Mouse (Mus musculus) CH12.LX (cell line): ENCODE results near the gene Irf2. TPM values are rescaled to one million over a fixed set of nuclear protein-coding genes. Genes with fewer than 3 reads are reported as not detected.

Experiments
- DNase-seq: peaks from one replicate; pipeline ENCODE4 v3.0.0-alpha.2; 2013; ENCODE audit errors: extremely low read depth
- H3K27ac ChIP-seq: 2 replicates; pipeline ENCODE4 v1.5.1; 2012; ENCODE audit warnings: low read depth, mild to moderate bottlenecking, control low read depth, moderate library complexity; ENCODE audit not compliant: insufficient read depth
- H3K27me3 ChIP-seq: replicated peaks from 2 replicates; pipeline ENCODE3; 2012; ENCODE audit warnings: inconsistent platforms
- H3K36me3 ChIP-seq, 2 experiments: replicated peaks in 1 of 2; 2 replicates each; pipeline versions ENCODE3 to v1.6.1; 2012; ENCODE audit warnings: inconsistent platforms in 1 of 2, low read length in 1 of 2, mild to moderate bottlenecking in 1 of 2, mixed read lengths in 1 of 2, moderate library complexity in 1 of 2; ENCODE audit not compliant: control insufficient read depth in 1 of 2, insufficient read depth in 1 of 2
- H3K4me1 ChIP-seq, 2 experiments: 2 replicates each; pipeline ENCODE4 v1.6.1; 2012; ENCODE audit warnings: inconsistent platforms in 1 of 2, moderate library complexity in 1 of 2; ENCODE audit not compliant: insufficient read depth in 2 of 2, control insufficient read depth in 1 of 2
- H3K4me2 ChIP-seq: 2 replicates; pipeline ENCODE4 v1.6.1; 2012; ENCODE audit warnings: low read depth, mild to moderate bottlenecking, control low read depth; ENCODE audit not compliant: poor library complexity, insufficient read depth, severe bottlenecking
- H3K4me3 ChIP-seq, 3 experiments: fragments of 150-350 bp in 1 of 3; sonication (generic) in 1 of 3; replicated peaks in 1 of 3; 2 replicates each; pipeline versions ENCODE3 to v1.5.1; 2011 to 2012; ENCODE audit warnings: low read depth in 2 of 3, low read length in 2 of 3, mild to moderate bottlenecking in 2 of 3, moderate library complexity in 2 of 3, control low read depth in 1 of 3, improper control_type of control experiment in 1 of 3, inconsistent platforms in 1 of 3, mixed read lengths in 1 of 3; ENCODE audit not compliant: poor library complexity in 1 of 3
- H3K79me2 ChIP-seq: replicated peaks from 2 replicates; pipeline ENCODE4 v1.6.1; 2012; ENCODE audit warnings: mild to moderate bottlenecking, moderate library complexity; ENCODE audit not compliant: control insufficient read depth, poor library complexity, insufficient read depth, severe bottlenecking; ENCODE audit errors: extremely low read depth
- H3K9ac ChIP-seq: 2 replicates; pipeline ENCODE4 v1.6.1; 2012; ENCODE audit warnings: low read depth, mild to moderate bottlenecking, control low read depth, moderate library complexity; ENCODE audit not compliant: insufficient read depth
- H3K9me3 ChIP-seq: replicated peaks from 2 replicates; pipeline ENCODE3; 2012; ENCODE audit warnings: low read length, inconsistent platforms, mixed read lengths
- CHD1 ChIP-seq: IDR thresholded peaks from 2 replicates; pipeline ENCODE4 v1.6.1; 2012; ENCODE audit warnings: low read depth, low read length, improper control_type of control experiment, inconsistent platforms
- CHD2 ChIP-seq: IDR thresholded peaks from 2 replicates; pipeline ENCODE4 v1.6.1; 2011; ENCODE audit warnings: low read length, improper control_type of control experiment
- E2F4 ChIP-seq: IDR thresholded peaks from 2 replicates; pipeline ENCODE4 v1.6.1; 2011; ENCODE audit warnings: low read depth, low read length, improper control_type of control experiment; ENCODE audit not compliant: insufficient replicate concordance
- ETS1 ChIP-seq: conservative IDR thresholded peaks from 2 replicates; pipeline ENCODE4 v1.6.1; 2012; ENCODE audit warnings: low read depth, mild to moderate bottlenecking, inconsistent platforms, low read length, improper control_type of control experiment, moderate library complexity
- GABPA ChIP-seq: IDR thresholded peaks from 2 replicates; pipeline ENCODE4 v1.6.1; 2012; ENCODE audit warnings: low read depth, low read length, improper control_type of control experiment, inconsistent platforms; ENCODE audit not compliant: insufficient replicate concordance
- HCFC1 ChIP-seq: IDR thresholded peaks from 2 replicates; pipeline ENCODE4 v1.6.1; 2012; ENCODE audit warnings: low read depth, mild to moderate bottlenecking, inconsistent platforms, low read length, improper control_type of control experiment
- JUN ChIP-seq: IDR thresholded peaks from 2 replicates; pipeline ENCODE4 v1.6.1; 2011; ENCODE audit warnings: low read depth, mild to moderate bottlenecking, low read length, improper control_type of control experiment, moderate library complexity; ENCODE audit not compliant: insufficient read depth
- KAT2A ChIP-seq: IDR thresholded peaks from 2 replicates; pipeline ENCODE4 v1.6.1; 2012; ENCODE audit warnings: low read length, improper control_type of control experiment, inconsistent platforms; ENCODE audit not compliant: insufficient replicate concordance
- MAFK ChIP-seq: IDR thresholded peaks from 2 replicates; pipeline ENCODE4 v1.6.1; 2011; ENCODE audit warnings: low read length, improper control_type of control experiment; ENCODE audit not compliant: insufficient replicate concordance
- MAZ ChIP-seq: IDR thresholded peaks from 2 replicates; pipeline ENCODE4 v1.6.1; 2012; ENCODE audit warnings: low read depth, mild to moderate bottlenecking, inconsistent platforms, low read length, improper control_type of control experiment, moderate library complexity
- MEF2A ChIP-seq: IDR thresholded peaks from 2 replicates; pipeline ENCODE4 v1.6.1; 2014; ENCODE audit warnings: low read depth, mild to moderate bottlenecking, inconsistent platforms, low read length, improper control_type of control experiment, borderline replicate concordance
- MYC ChIP-seq: IDR thresholded peaks from 2 replicates; pipeline ENCODE4 v1.6.1; 2011; ENCODE audit warnings: low read depth, mild to moderate bottlenecking, improper control_type of control experiment, low read length
- NELFE ChIP-seq: IDR thresholded peaks from 2 replicates; pipeline ENCODE4 v1.6.1; 2011; ENCODE audit warnings: low read depth, low read length, improper control_type of control experiment
- NRF1 ChIP-seq: IDR thresholded peaks from 2 replicates; pipeline ENCODE4 v1.6.1; 2014; ENCODE audit warnings: low read depth, mild to moderate bottlenecking, inconsistent platforms, low read length, improper control_type of control experiment, moderate library complexity
- POLR2AphosphoS2 ChIP-seq: IDR thresholded peaks from 2 replicates; pipeline ENCODE4 v1.6.1; 2011; ENCODE audit warnings: low read depth, low read length, improper control_type of control experiment
- RAD21 ChIP-seq: IDR thresholded peaks from 2 replicates; pipeline ENCODE4 v1.6.1; 2011; ENCODE audit warnings: low read depth, mild to moderate bottlenecking, low read length, improper control_type of control experiment, moderate library complexity
- RCOR1 ChIP-seq: conservative IDR thresholded peaks from 2 replicates; pipeline ENCODE4 v1.6.1; 2012; ENCODE audit warnings: low read depth, mild to moderate bottlenecking, inconsistent platforms, low read length, improper control_type of control experiment
- TCF12 ChIP-seq: IDR thresholded peaks from 2 replicates; pipeline ENCODE4 v1.6.1; 2014; ENCODE audit warnings: low read depth, mild to moderate bottlenecking, inconsistent platforms, low read length, improper control_type of control experiment
- UBTF ChIP-seq: IDR thresholded peaks from 2 replicates; pipeline ENCODE4 v1.6.1; 2012; ENCODE audit warnings: low read depth, mild to moderate bottlenecking, inconsistent platforms, low read length, improper control_type of control experiment, moderate library complexity
- USF2 ChIP-seq: conservative IDR thresholded peaks from 2 replicates; pipeline ENCODE4 v1.6.1; 2011; ENCODE audit warnings: low read depth, low read length, improper control_type of control experiment
- ZC3H11A ChIP-seq: IDR thresholded peaks from 2 replicates; pipeline ENCODE4 v1.6.1; 2012; ENCODE audit warnings: low read depth, mild to moderate bottlenecking, inconsistent platforms, low read length, improper control_type of control experiment
- ZNF384 ChIP-seq: IDR thresholded peaks from 2 replicates; pipeline ENCODE4 v1.6.1; 2012; ENCODE audit warnings: low read depth, low read length, improper control_type of control experiment, inconsistent platforms
- dilution Hi-C: fragments of 300-500 bp; cut with MboI; formaldehyde crosslinking; loops from 2 replicates; pipeline ENCODE4 v1.14.3; 2020; ENCODE audit warnings: low sequenced_read_pairs; ENCODE audit not compliant: extremely low pct_unique_long_range_greater_than_20kb, extremely low pct_ligation_motif_present
- in situ Hi-C: fragments of 300-500 bp; cut with MboI; formaldehyde crosslinking; loops from 3 replicates; pipeline ENCODE4 v1.14.3; 2019; ENCODE audit warnings: low sequenced_read_pairs, low pct_ligation_motif_present, low pct_unique_long_range_greater_than_20kb, mixed read lengths
- polyA plus RNA-seq: library from polyadenylated mRNA; unstranded; fragments of >175 nt; gene quantifications from 2 replicates; pipeline ENCODE4 v1.2.1, GENCODE M21; 2012; ENCODE audit warnings: low read depth; ENCODE audit not compliant: insufficient read length
- total RNA-seq, 2 experiments: library from RNA; depleted of rRNA; stranded (reverse); fragments of 300-350 nt in 1 of 2; fragments of >200 nt in 1 of 2; gene quantifications; 2 replicates each; pipeline ENCODE4 v1.2.3; 2012 to 2014

Irf2 gene
- total and polyA plus RNA-seq, 3 experiments = 7.1 to 37.4 (median 10.2) TPM

GRCm38 (mm10) chr8:46886216-46886615 is 146.7 kb downstream of the Irf2 start:
- no peak for TF ChIP-seq ETS1
- no peak for TF ChIP-seq POLR2AphosphoS2
- TF ChIP-seq, all 38 proteins: peak for 0
- no peaks in the 10 kb centered on the region for H3K79me2 ChIP-seq
- H3K4me1 ChIP-seq = peaks cover 6 to 22% of the 10 kb centered on the region in 2 experiments
- no peak overlapping the region for H3K9ac ChIP-seq
- in situ Hi-C loops (no loop called here), dilution Hi-C loops (no loop called here)
- no peak overlapping the region for H3K27ac ChIP-seq
- H3K9me3 ChIP-seq = peaks cover 3% of the 10 kb centered on the region
- no peak for DNase-seq
- H3K4me3 ChIP-seq = no peak overlapping the region
- no peaks in the 10 kb centered on the region for H3K27me3 ChIP-seq
- no peaks in the 10 kb centered on the region for H3K36me3 ChIP-seq
- no peak overlapping the region for H3K4me2 ChIP-seq

- in situ Hi-C loops = no loop called here
Measured at GRCm38 (mm10) chr8:46887396-46887795, 147.9 kb downstream of the Irf2 start.

DNA sequence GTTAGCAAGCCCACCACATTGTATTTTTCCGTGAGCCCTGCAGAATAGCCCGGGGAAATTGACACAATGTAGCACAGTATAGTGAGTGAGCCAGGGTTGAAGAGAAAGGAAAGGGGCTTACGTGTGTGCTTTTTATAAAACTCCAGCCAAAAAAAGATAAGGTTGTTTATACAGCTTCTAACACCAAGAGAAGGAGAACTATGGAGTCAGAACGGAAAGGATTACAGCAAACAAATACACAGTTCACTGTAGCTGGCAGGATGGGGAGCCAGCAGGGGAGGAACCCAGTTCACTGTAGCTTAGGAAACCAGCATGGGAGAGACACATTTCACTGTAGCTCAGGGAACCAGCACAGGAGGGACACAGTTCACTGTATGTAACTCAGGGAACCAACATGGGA is 149.0 kb downstream of the Irf2 start:
- Histone ChIP-seq H3K79me2 (no peaks in the 10 kb centered on the region), H3K27ac (no peak overlapping the region), H3K36me3 (no peaks in the 10 kb centered on the region), H3K27me3 (no peaks in the 10 kb centered on the region), H3K9me3 (peaks cover 3% of the 10 kb centered on the region), H3K4me1 (peaks cover 6 to 17% of the 10 kb centered on the region in 2 experiments), H3K4me2 (no peak overlapping the region), H3K4me3 (no peak overlapping the region), H3K9ac (no peak overlapping the region)
- no peak for DNase-seq
- TF ChIP-seq NELFE (no peak), NRF1 (no peak), HCFC1 (no peak), KAT2A (no peak), UBTF (no peak), CHD1 (no peak), MAZ (no peak), ZNF384 (no peak), RAD21 (no peak), CHD2 (no peak), USF2 (no peak), RCOR1 (no peak), MYC (no peak), GABPA (no peak), ZC3H11A (no peak), MAFK (no peak)
- dilution Hi-C loops (no loop called here), in situ Hi-C loops (no loop called here)

More at GRCm38 (mm10) chr8:46887396-46887795, 147.9 kb downstream of the Irf2 start:
- Histone ChIP-seq H3K9me3 (peaks cover 3% of the 10 kb centered on the region), H3K4me1 (peaks cover 6 to 17% of the 10 kb centered on the region in 2 experiments)
- no peak for TF ChIP-seq MEF2A
- TF ChIP-seq MAFK = no peak
- TF ChIP-seq E2F4 = no peak
- no peak for TF ChIP-seq MYC
- TF ChIP-seq KAT2A = no peak
- no peak for TF ChIP-seq JUN
- no peak for TF ChIP-seq TCF12
- TF ChIP-seq CHD2 = 0 out of 2 replicates have a peak, but pooled peaks have one; percentile 27
- TF ChIP-seq, all 38 proteins: peak for 1
- no peaks in the 10 kb centered on the region for H3K27me3 ChIP-seq
- no peak overlapping the region for H3K27ac ChIP-seq
- peak overlapping the region; percentile 34; the same call in 1 of the 2 replicates for H3K4me2 ChIP-seq
- H3K36me3 ChIP-seq = no peaks in the 10 kb centered on the region
- H3K79me2 ChIP-seq = no peaks in the 10 kb centered on the region
- H3K4me3 ChIP-seq = no peak overlapping the region
- H3K9ac ChIP-seq = no peak overlapping the region
- dilution Hi-C loops = no loop called here
- DNase-seq = no peak
